Mouse (Mus musculus): ENCODE results near the gene Frs2.
A peak's percentile ranks its signal among the peaks of the same experiment; 100 is the strongest.
"Not testable (repeated sequence)": the region's sequence is repeated elsewhere in the genome, so short reads cannot be mapped to it uniquely, and the experiment has no call there.

Frs2 gene

GRCm38 (mm10) chr10:117146421-117146820 is 1.9 kb downstream of the Frs2 start:
- no peak for DNase-seq (ENCODE audit: low spot score in 2 of 2)

GRCm38 (mm10) chr10:117145546-117146265 is 2.6 kb downstream of the Frs2 start:
- no peak for DNase-seq (ENCODE audit: low spot score in 2 of 2)

- DNase-seq (ENCODE audit: low spot score in 2 of 2) = peak in 1 of 2 experiments; percentile 24
These were observed 3.7 kb downstream of the Frs2 start for GRCm38 (mm10) chr10:117144628-117145027.

- no peak for DNase-seq (ENCODE audit: low spot score in 2 of 2)
These were observed 4.3 kb downstream of the Frs2 start for GRCm38 (mm10) chr10:117144071-117144470.

- no peak for DNase-seq (ENCODE audit: low spot score in 2 of 2)
These were observed 5.0 kb downstream of the Frs2 start for GRCm38 (mm10) chr10:117143311-117143710.

GRCm38 (mm10) chr10:117141939-117142552 is 6.3 kb downstream of the Frs2 start:
- no peak for DNase-seq (ENCODE audit: low spot score in 2 of 2)

GRCm38 (mm10) chr10:117131506-117131905 is 16.8 kb downstream of the Frs2 start:
- DNase-seq (ENCODE audit: low spot score in 2 of 2) = not testable (repeated sequence)

GRCm38 (mm10) chr10:117130037-117130436 is 18.3 kb downstream of the Frs2 start:
- no peak for DNase-seq (ENCODE audit: low spot score in 2 of 2)

DNA sequence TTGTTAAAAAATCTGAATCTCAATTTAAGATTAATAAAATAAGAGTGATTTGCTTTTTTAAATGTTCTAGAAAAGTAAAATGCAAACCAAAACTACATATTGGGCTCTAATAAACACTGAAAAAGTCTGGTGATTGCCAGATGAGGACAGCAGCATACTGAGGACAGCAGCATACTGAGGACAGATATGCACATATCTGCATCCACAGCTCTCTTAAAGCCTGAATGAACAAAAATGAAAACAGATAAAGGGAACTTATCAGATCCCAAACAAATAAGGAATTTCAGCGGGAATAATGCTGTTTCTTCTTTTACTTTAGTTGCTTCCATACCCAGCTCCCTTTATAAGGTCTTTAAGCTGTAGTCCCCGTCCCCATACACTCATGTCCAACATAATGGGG is 19.6 kb downstream of the Frs2 start:
- no peak for DNase-seq (ENCODE audit: low spot score in 2 of 2)

GRCm38 (mm10) chr10:117127480-117127879 is 20.9 kb downstream of the Frs2 start:
- DNase-seq (ENCODE audit: low spot score in 2 of 2) = no peak

DNA sequence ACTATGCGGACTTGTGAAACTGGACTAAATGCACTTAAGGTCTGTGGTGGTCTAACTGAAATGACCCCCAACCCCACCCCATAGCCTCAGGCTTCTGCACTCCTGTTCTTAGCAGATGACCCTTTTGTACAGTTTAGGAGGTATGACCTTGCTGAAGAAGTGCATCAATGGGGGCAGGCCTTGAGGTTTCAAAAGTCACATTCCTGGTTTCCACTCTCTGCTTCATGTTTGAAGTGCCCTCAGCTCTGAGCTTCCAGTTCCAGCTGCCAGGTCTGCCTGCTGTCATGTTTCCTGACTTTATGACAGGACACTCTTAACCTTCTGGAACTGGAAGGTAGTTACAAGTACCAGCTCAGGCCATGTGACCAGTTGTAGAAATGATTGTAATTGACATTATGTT is 21.6 kb downstream of the Frs2 start:
- no peak for DNase-seq (ENCODE audit: low spot score in 2 of 2)

DNA sequence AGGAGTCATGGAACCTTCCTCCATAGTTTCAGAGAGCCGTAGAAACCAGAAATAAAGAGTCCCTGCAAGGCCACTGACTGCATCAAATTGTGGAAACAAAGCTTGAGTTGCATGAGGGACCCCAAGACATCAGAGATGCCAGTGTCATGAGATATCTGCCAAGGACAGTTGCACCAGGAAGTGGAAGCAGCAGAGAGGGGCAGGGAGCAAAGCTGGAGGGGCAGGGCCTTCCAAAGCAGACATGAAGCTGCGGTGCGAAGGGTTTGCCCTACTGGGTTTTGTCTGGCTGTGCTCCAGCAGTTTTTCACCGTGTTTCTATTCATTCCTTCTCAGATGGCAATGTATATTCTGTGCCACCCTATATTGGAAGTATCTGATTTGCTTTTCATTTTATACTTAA is 22.1 kb downstream of the Frs2 start:
- DNase-seq (ENCODE audit: low spot score in 2 of 2) = no peak

GRCm38 (mm10) chr10:117121448-117121847 is 26.9 kb downstream of the Frs2 start:
- no peak for DNase-seq (ENCODE audit: low spot score in 2 of 2)

- DNase-seq (ENCODE audit: low spot score in 2 of 2) = no peak
These were observed 28.2 kb downstream of the Frs2 start for GRCm38 (mm10) chr10:117120051-117120666.

DNA sequence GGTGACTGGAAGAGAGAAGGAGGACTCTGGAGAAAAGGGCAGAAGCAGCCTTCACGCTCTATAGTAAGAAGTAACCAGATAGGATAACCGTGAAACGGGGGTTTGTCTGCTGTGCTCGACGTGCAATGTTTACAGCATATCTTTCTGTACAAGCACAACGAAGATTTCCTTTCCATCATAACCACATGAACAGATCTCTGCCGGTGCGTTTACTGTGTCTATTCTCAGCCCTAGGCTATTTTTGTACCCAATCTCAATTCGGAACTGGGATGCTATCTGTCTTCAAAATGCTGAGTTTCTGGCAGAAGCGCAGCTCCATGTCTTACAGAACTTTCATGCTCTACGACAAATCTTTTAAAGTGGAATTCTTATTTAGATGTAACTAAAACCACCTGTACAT is 28.8 kb downstream of the Frs2 start:
- DNase-seq (ENCODE audit: low spot score in 2 of 2) = peak; percentile 16 to 65

GRCm38 (mm10) chr10:117118421-117118831 is 29.9 kb downstream of the Frs2 start:
- DNase-seq (ENCODE audit: low spot score in 2 of 2) = peak in 1 of 2 experiments; percentile 13

GRCm38 (mm10) chr10:117115652-117116051 is 32.7 kb downstream of the Frs2 start:
- no peak for DNase-seq (ENCODE audit: low spot score in 2 of 2)

DNA sequence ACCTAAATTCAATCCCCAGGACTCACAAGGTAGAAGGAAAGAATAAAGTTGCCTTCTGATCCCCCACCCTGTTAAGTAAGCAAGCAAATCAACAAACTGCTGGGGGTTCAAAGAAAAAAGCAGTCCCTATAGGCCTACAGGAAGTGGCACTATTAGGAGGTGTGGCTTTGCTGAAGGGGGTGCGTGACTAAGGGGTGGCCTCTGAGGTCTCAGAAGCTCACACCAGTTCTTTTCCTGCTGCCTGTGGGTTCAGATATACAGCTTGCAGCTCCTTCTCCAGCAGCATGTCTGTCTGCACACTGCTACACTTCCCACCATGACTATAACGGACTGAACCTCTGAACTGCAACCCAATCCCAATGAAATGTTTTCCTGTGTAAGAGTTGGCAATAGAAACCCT is 35.8 kb downstream of the Frs2 start:
- no peak for DNase-seq (ENCODE audit: low spot score in 2 of 2)

GRCm38 (mm10) chr10:117111455-117111854 is 36.9 kb downstream of the Frs2 start:
- no peak for DNase-seq (ENCODE audit: low spot score in 2 of 2)

DNA sequence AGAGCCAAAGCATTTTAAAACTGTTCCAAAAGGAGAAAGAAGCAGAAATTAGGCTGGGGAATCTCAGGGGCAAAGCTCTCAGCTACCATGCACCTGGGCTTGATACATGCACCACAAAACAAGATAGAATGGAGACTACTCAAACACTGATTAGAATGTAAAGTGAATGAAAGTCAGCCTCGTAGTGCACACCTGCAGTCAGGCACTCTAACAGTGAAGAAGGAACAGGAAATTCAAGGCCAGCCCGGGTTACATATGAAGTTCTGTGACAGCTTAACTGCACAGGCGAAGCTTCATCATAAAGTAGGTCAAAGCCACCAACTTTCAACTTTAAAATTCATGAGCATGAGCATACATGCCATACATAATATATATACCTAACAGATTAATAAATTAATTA is 38.1 kb downstream of the Frs2 start:
- DNase-seq (ENCODE audit: low spot score in 2 of 2) = no peak

DNA sequence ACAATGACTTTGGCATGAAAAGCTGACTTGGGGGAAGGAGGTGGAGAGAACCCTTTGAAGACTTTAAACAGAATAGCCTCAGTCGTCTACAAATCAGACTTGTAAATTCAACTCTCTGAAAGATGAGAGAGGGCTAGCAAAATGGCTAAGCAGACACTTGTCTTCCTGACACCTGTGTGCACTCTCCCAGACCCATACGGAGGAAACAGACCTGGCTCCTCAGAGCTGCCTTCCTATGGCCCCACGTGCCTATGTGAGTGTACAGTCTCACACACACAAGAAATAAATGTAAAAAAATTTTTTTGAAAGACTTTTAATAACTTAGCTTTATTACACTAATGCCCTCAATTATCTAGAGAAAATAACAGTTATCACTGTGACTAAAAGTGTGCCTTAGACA is 41.6 kb downstream of the Frs2 start:
- DNase-seq (ENCODE audit: low spot score in 2 of 2) = no peak

- no peak for DNase-seq (ENCODE audit: low spot score in 2 of 2)
These were observed 42.1 kb downstream of the Frs2 start for GRCm38 (mm10) chr10:117106244-117106643.

GRCm38 (mm10) chr10:117105015-117105414 is 43.3 kb downstream of the Frs2 start:
- DNase-seq (ENCODE audit: low spot score in 2 of 2) = no peak
